Mouse (Mus musculus) CH12F3 (cell line): ENCODE results near the gene Pomgnt1.

Experiments
- in situ Hi-C: fragments of 300-500 bp; cut with MboI; formaldehyde crosslinking; loops from 2 replicates; pipeline ENCODE4 v1.14.3; 2020; ENCODE audit warnings: low sequenced_read_pairs

Pomgnt1 gene

GRCm38 (mm10) chr4:116169353-116169672, 45.7 kb downstream of the Pomgnt1 start:
- in situ Hi-C loops = no loop called here

DNA sequence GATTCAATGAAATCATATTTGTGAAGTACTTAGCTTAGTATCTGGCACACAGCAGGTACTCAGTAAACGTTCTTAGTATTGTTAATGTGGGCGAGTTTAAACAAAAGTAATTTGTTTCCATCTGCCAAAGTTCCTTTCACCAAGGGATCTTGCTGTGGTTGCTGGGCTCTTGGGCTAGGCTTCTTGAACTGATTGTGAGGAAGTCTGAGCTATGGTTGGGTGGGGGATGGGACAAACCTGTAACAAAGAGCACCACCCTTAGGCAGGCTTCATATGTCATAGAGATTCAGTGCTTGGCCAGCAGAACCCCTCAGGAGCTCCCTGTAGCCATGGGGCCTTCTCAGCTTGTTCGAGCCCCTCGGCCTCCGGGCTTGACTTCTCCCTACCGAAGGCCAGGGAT, 49.4 kb downstream of the Pomgnt1 start, which contains the start of the genes 1700042G07Rik and Gm49337:
Gene 1700042G07Rik (plus strand): TSS at position 301 of the 400 bp plus-strand sequence.
Gene Gm49337 (plus strand): TSS at position 313 of the 400 bp plus-strand sequence.
- in situ Hi-C loops = no loop called here

DNA sequence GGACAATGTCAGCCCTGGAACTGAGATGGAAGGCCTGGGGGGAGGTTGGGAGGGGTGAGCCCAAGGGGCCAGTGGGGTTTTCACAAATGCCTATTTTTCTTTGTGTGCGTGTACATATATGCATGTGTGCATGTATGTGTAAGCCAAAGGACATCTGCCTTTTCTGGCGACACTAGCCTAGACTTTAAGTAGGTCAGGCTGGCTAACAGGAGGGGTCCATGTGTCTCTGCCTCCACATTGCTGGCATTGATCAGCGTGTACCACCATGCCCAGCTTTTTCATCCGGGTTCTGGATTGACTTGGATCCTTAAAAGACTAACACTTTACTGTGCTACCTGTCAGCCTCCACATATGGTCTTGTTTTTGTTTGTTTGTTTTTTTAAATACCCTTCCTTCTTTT, 50.1 kb downstream of the Pomgnt1 start:
- in situ Hi-C loops = no loop called here

GRCm38 (mm10) chr4:116174466-116175116, 51.0 kb downstream of the Pomgnt1 start:
- in situ Hi-C loops = no loop called here

- in situ Hi-C loops = no loop called here
These were observed 51.5 kb downstream of the Pomgnt1 start for GRCm38 (mm10) chr4:116175136-116175535.

DNA sequence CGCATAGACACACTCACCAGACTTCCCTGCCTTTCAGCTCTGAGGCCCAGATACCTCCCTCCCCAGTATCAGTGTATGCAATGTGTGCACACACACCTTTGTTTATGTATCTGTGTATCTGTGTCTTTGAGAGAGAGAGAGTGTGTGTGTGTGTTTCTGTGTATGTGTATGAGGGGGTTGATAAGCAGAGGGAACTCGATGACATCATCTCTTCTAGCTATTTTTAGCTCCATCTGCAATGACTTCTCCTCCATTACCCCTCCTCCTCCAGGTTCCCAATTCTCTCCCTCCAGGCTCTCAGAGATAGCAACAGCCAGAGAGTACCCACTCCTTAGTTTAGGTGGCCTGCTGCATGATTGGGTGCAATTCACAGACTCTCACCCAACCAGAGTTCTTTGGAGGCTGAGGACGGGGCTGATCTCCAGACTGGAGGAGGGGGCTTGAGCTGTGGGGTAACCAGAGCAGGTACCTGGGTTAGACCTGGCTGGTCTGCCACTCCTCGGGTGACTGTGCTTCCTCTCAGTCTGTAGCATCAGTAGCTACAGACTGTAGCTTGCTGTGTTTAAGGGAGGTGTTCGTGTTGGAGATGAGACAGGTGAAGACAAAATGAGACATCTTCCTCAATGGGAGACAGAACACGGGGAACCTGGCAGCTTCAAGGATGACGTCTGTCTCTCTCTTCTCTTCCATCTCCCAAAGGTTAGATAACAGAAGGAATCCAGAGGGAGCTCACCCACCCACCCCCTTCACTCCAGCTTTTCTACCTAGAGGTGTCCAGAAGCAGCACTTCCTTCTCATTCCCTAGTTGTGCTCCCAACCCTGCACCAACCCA, 52.3 kb downstream of the Pomgnt1 start:
- in situ Hi-C loops = no loop called here

DNA sequence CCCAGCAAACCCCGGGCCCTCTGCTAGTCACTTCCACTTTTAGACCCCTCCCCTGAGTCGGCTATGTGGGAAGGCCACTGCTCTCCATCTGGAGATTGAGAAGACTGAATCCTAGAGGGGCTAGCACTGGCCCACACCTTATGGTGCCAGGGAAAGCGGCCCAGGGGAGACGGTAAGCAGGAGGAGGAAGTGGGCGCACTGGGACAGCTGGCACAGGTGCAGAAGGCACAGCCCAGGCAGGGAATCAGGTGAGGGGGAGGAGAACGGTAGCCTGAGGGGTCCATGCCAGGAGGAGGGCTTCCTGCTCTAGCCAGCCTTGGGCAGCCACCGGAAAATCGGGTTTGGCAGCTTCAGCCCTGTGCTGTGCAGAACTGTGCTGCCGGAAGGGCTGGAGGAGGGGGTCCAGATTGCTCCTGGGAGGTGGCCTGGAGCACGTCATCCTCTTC, 52.9 kb downstream of the Pomgnt1 start:
- in situ Hi-C loops = no loop called here

GRCm38 (mm10) chr4:116177140-116177539, 53.5 kb downstream of the Pomgnt1 start:
- in situ Hi-C loops = no loop called here

DNA sequence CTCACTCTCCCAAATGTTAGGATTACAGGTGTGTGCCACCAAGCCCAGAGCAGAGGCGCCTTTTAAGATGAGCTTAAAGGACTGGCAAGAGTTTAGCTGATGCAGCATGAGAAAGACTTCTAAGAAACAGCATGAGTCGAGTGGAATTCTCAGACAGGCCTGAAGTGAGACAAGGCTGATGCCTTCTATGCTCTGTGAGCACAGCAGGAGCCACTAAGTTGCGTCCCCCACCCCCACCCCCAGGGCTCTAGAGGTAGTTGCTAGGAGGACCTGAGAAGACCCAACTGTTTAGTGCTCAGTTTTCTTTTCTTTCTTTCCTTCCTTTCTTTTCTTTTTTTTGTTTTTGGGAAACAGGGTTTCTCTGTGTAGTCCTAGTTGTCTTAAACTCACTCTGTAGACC, 58.4 kb downstream of the Pomgnt1 start:
- in situ Hi-C loops = no loop called here

DNA sequence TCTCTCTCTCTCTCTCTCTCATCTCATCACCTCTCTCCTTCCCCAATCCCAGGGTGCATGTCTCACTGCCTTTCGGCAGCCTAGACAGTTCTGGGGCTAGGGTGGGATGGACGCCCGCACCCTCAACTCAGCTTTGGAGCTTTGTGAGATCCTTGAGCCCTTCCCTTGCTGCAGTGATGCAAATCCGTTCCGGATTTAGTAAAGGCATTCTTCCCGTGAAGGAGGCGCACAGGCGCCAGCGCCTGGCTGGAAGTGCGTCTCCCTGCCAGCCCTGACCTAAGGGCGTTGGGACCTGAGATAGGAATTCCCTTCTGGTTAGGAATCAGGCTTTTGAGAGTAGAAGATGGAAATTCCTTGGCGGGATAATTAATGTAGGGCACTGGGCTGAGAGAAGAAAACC, 59.1 kb downstream of the Pomgnt1 start:
- in situ Hi-C loops = no loop called here

GRCm38 (mm10) chr4:116185083-116185482, 61.4 kb downstream of the Pomgnt1 start:
- in situ Hi-C loops = no loop called here

DNA sequence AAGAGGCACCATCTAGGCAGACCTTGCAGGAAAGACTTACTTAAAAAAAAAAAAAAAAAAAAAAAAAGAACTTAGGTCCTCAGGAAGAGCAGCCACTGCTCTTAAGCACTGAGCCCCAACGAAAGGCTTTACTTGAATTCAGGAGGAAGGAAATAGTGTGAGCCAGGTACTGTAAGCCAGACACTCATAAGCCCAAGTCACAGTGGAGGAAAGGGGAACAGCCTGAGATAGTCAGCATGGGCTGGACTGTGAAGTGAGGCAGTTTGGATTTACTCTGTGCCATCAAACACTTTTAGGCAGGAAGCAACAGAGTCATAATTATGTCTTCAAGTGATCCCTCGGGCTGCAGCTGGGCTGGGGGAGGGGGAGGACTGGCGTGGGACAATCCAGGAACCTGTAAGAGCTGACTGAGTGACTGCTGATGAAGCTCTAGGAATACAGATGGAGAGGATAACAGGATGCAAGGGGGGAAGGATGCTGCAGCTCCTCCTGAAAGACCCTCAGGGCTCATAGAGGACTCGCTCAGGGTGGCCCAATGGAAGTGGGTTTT, 68.7 kb downstream of the Pomgnt1 start:
- in situ Hi-C loops = no loop called here

GRCm38 (mm10) chr4:116193583-116194383, 70.1 kb downstream of the Pomgnt1 start:
- in situ Hi-C loops = no loop called here

DNA sequence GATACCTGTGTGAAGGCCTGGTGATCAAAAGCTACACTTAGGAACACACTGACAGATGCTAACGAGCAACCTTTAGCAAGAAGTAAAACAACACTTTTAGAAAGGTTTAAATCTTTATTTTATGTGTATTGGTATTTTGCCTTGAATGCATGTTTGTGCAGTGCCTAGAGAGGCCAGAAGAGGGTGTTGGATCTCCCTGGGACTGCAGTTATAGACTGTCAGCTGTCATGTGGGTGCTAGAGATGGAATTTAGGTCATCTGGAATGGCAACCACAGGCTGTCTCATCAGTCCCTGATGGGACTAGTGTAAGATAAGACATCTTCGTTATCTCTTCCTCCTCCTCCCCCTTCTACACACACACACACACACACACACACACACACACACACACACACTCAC, 74.8 kb downstream of the Pomgnt1 start:
- in situ Hi-C loops = no loop called here

- in situ Hi-C loops = no loop called here
These were observed 80.8 kb downstream of the Pomgnt1 start for GRCm38 (mm10) chr4:116204422-116204821.

GRCm38 (mm10) chr4:116206531-116206930, 82.9 kb downstream of the Pomgnt1 start:
- in situ Hi-C loops = no loop called here

DNA sequence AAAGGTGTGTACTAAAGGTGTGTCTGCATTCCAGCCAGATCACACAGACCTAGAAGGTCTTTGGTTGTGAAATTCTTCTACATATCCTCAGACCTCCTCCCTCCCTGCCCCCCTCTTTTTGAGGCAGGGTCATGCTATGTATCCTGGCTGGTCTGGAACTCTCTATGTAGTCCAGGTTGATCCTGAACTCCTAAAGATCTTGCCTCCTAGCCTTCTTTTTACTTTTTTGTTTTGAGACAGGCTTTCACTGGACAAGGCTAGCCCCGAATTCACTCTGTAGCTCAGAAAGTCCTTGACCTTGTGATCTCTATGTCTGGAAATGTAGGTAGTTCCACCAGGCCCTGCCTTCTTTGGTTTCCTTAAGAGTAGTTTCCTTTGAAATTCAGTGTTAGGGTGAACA, 85.3 kb downstream of the Pomgnt1 start:
- in situ Hi-C loops = no loop called here
